In genomic region chr19:43738409-43738808, GRCm38 (mm10) we compare ENCODE assay signal across 32 mouse cellular contexts. TPM values are rescaled to one million over a fixed set of nuclear protein-coding genes. Genes with fewer than 3 reads are reported as not detected.
"Had no signal": no experiment of that assay in that cellular context is flagged by ENCODE, and none has a peak within 500 bp of the region (broad histone marks: within the 10 kb centered on the region; RNA-seq: fewer than 3 reads in every experiment).

No protein-coding gene starts in this region.

- H3K9me3 ChIP-seq: limb, embryonic 10.5 days; limb, embryonic 12.5 days; limb, embryonic 13.5 days; limb, embryonic 15.5 days; liver, embryonic 12.5 days; liver, embryonic 13.5 days; liver, embryonic 15.5 days; lung, embryonic 15.5 days; megakaryocyte, embryonic 14.5 days; midbrain, embryonic 10.5 days; midbrain, embryonic 12.5 days; midbrain, embryonic 13.5 days; midbrain, embryonic 15.5 days; neural tube, embryonic 12.5 days; neural tube, embryonic 13.5 days had no signal

- H3K9ac ChIP-seq: limb, embryonic 12.5 days; limb, embryonic 13.5 days; limb, embryonic 15.5 days; liver, embryonic 12.5 days; liver, embryonic 13.5 days; liver, embryonic 14.5 days; liver, embryonic 15.5 days; liver, postnatal 0 days; lung, embryonic 14.5 days; lung, embryonic 15.5 days; midbrain, embryonic 12.5 days; midbrain, embryonic 13.5 days; midbrain, embryonic 15.5 days; neural tube, embryonic 12.5 days; neural tube, embryonic 13.5 days had no signal

- H3K4me3 ChIP-seq: limb, embryonic 10.5 days; limb, embryonic 12.5 days; limb, embryonic 13.5 days; limb, embryonic 15.5 days; liver, embryonic 12.5 days; liver, embryonic 13.5 days; liver, embryonic 15.5 days; lung, embryonic 15.5 days; megakaryocyte, embryonic 14.5 days; midbrain, embryonic 10.5 days; midbrain, embryonic 12.5 days; midbrain, embryonic 13.5 days; midbrain, embryonic 15.5 days; myocyte; neural tube, embryonic 12.5 days; neural tube, embryonic 13.5 days had no signal

- H3K4me1 ChIP-seq: limb, embryonic 12.5 days; limb, embryonic 13.5 days; limb, embryonic 15.5 days; liver, embryonic 12.5 days; liver, embryonic 13.5 days; liver, embryonic 15.5 days; lung, embryonic 15.5 days; megakaryocyte, embryonic 14.5 days; midbrain, embryonic 10.5 days; midbrain, embryonic 12.5 days; midbrain, embryonic 13.5 days; midbrain, embryonic 15.5 days; neural tube, embryonic 12.5 days; neural tube, embryonic 13.5 days had no signal

- DNase-seq: left cerebral cortex, postnatal 4 days; liver; liver, embryonic 13.5 days; liver, postnatal 0 days; lung, adult 18-20 months; lung, adult 2 months; lung, embryonic 14.5 days; lung, postnatal 14 days; lung, postnatal 36 days; lung, postnatal 4 days; midbrain, embryonic 14.5 days had no signal

- ATAC-seq: liver, embryonic 12.5 days; liver, postnatal 0 days; lung, postnatal 0 days; midbrain, embryonic 13.5 days; midbrain, embryonic 15.5 days; midbrain, embryonic 16.5 days had no signal

- H3K27ac ChIP-seq: limb, embryonic 10.5 days; limb, embryonic 12.5 days; limb, embryonic 13.5 days; limb, embryonic 15.5 days; liver, embryonic 12.5 days; liver, embryonic 13.5 days; liver, embryonic 14.5 days; liver, embryonic 15.5 days; lung, embryonic 15.5 days; macrophage; midbrain, embryonic 10.5 days; midbrain, embryonic 12.5 days; midbrain, embryonic 13.5 days; midbrain, embryonic 15.5 days; neural tube, embryonic 12.5 days; neural tube, embryonic 13.5 days had no signal

RNA-seq across cellular contexts. Expression of gene Abcc2, which starts 43.6 kb away (rescaled TPM):
- total RNA-seq: left cerebral cortex, postnatal 36 days; megakaryocyte-erythroid progenitor cell, adult 5-6 weeks had no signal
